Mouse (Mus musculus) forebrain, embryonic 11.5 days (tissue): ENCODE measurements around the gene Terf2. TPM values are rescaled to one million over a fixed set of nuclear protein-coding genes. Genes with fewer than 3 reads are reported as not detected.
A peak's percentile ranks its signal among the peaks of the same experiment; 100 is the strongest.
"Not testable (repeated sequence)": the region's sequence is repeated elsewhere in the genome, so short reads cannot be mapped to it uniquely, and the experiment has no call there.

Experiments
- ATAC-seq: fragments of 200-750 bp; cut with Nextera tagmentation; replicated peaks from 2 replicates; pipeline ENCODE4 v1.8.0; 2017; ENCODE audit warnings: moderate TSS enrichment; ENCODE audit not compliant: low FRiP score
- DNase-seq: peaks from one replicate; pipeline ENCODE4 v3.0.0-alpha.2; 2017; ENCODE audit warnings: low spot score
- H3K27ac ChIP-seq: fragments of 300-500 bp; sonication (generic); 2 replicates; pipeline ENCODE4 v1.5.1; 2014; ENCODE audit warnings: low read depth, low read length
- H3K27me3 ChIP-seq: fragments of 300-500 bp; sonication (generic); 2 replicates; pipeline ENCODE4 v1.6.1; 2014; ENCODE audit warnings: mild to moderate bottlenecking, low read length, mixed read lengths; ENCODE audit not compliant: control insufficient read depth, insufficient read depth
- H3K36me3 ChIP-seq: fragments of 300-500 bp; sonication (generic); 2 replicates; pipeline ENCODE4 v1.6.1; 2014; ENCODE audit warnings: mild to moderate bottlenecking, low read length, moderate library complexity, mixed read lengths; ENCODE audit not compliant: control insufficient read depth, insufficient read depth
- H3K4me1 ChIP-seq: fragments of 300-500 bp; sonication (generic); replicated peaks from 2 replicates; pipeline ENCODE4 v1.6.1; 2014; ENCODE audit warnings: low read length, mixed read lengths; ENCODE audit not compliant: control insufficient read depth, insufficient read depth
- H3K4me2 ChIP-seq: fragments of 300-500 bp; sonication (generic); 2 replicates; pipeline ENCODE4 v1.6.1; 2014; ENCODE audit warnings: low read depth, mild to moderate bottlenecking, low read length, moderate library complexity, mixed read lengths; ENCODE audit not compliant: severe bottlenecking
- H3K4me3 ChIP-seq: fragments of 300-500 bp; sonication (generic); 2 replicates; pipeline ENCODE4 v1.5.1; 2014; ENCODE audit warnings: low read depth, low read length
- H3K9ac ChIP-seq: fragments of 300-500 bp; sonication (generic); 2 replicates; pipeline ENCODE4 v1.6.1; 2014; ENCODE audit warnings: low read length
- H3K9me3 ChIP-seq: fragments of 300-500 bp; sonication (generic); 2 replicates; pipeline ENCODE4 v1.6.1; 2016; ENCODE audit warnings: low read length, mixed read lengths; ENCODE audit not compliant: control insufficient read depth
- WGBS: fragments of 180-500 bp; shearing (Covaris S2); extraction: QIAGEN DNeasy Blood & Tissue Kit; methylation state at CpG from one replicate; pipeline ENCODE4 v1.1.7; 2014; 5-methylcytosine and 5-hydroxymethylcytosine counted together
- polyA plus RNA-seq: library from polyadenylated mRNA; unstranded; fragments of >200 nt; fragmentation: Nextera tagmentation; extraction: Ambion mirVana; gene quantifications from 2 replicates; pipeline ENCODE4 v1.2.1, GENCODE M21; 2014

The Terf2 gene
- polyA plus RNA-seq, 1 experiment from 2014 or later = 15.9 TPM

DNA sequence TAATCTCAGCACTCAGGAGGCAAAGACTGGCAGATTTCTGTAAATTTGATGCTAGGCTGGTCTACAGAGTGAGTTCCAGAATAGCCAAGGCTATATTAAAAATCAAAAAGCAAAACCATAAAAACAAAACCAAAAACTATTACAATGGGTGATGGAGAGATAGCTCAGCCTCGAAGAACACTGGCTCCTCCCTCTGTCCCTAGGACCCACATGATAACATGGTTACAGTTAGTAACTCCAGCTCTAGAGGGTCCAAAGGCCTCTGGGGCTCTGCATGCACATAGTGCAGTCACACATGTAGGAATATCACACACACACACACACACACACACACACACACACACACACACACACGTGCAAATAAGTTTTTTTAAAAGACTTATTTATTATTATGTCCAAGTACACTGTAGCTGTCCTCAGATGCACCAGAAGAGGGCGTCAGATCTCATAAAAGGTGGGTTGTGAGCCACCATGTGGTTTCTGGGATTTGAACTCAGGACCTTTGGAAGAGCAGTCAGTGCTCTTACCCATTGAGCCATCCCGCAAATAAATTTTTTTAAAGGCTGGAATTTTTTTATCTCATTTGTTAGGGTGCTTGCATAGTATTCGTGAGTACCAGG lies 13.6 kb upstream of the Terf2 start:
- no peak overlapping the region for H3K9ac ChIP-seq
- no peak overlapping the region for H3K4me3 ChIP-seq
- no peaks in the 10 kb centered on the region for H3K36me3 ChIP-seq
- no peaks in the 10 kb centered on the region; the same call in 1 of the 2 replicates for H3K4me1 ChIP-seq
- H3K4me2 ChIP-seq = no peak overlapping the region
- WGBS = 91% methylated on average over 5 of the region's 5 CpGs
- ATAC-seq (no peak), DNase-seq (no peak)
- H3K27ac ChIP-seq = no peak overlapping the region
- no peaks in the 10 kb centered on the region for H3K9me3 ChIP-seq
- no peaks in the 10 kb centered on the region for H3K27me3 ChIP-seq

DNA sequence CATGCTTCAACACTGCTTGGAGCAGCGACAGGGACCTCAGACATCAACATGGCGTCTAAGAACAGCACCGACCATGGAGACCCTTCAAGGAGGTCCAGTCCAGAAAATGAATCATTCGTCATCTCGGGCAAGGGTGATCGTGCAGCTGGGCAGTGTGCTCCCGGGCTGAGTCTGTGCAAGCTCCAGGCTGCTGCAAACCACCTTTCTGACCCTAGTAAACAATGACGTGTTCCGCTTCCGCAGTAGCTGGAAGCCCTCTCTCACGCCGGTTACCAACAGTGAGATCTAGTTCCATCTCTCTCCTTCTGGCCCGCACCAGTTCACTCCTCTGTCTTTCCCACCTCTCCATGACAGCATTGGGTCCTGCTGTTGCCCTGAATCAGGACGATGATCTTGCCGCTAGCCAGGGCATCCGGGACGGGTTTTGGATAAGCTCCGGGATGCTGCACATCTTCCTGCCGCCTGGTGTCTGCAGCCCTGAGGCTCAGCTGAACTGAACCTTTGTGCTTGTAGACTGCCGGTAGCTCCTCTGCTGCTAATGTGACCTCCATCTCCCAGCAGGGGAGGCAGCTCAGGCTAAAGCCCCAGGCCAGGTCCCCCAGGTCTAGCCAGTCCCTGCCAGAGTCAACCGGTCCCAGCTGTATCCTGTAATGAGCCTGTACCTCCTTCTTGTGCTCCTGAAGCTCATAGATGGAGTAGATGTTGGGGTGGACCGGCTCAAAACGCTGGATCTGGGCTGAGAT lies 12.8 kb upstream of the Terf2 start:
- DNase-seq = no peak
- ATAC-seq = no peak
- H3K27ac ChIP-seq = no peak overlapping the region

DNA sequence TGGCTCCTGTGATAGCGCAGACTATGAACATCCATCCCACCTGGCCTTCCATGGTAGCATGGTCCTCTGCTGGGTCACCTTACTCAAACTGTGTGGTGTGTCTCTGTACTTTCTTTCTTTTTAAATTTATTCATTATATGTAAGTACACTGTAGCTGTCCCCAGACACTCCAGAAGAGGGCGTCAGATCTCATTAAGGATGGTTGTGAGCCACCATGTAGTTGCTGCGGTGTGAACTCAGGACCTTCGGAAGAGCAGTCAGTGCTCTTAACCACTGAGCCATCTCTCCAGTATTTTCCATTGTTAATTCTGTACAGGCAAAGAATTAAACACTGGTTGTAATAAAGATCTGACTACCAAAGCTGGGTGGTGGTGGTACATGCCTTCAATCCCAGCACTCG lies 11.7 kb upstream of the Terf2 start:
- WGBS = 92% methylated on average over 5 of the region's 5 CpGs
- H3K4me3 ChIP-seq, H3K4me1 ChIP-seq, H3K36me3 ChIP-seq, H3K4me2 ChIP-seq, H3K9me3 ChIP-seq, H3K27ac ChIP-seq, H3K27me3 ChIP-seq, H3K9ac ChIP-seq, DNase-seq, ATAC-seq: not testable (repeated sequence)

More for the DNA sequence above, 12.8 kb upstream of the Terf2 start:
- no peak overlapping the region for H3K4me3 ChIP-seq
- no peaks in the 10 kb centered on the region for H3K9me3 ChIP-seq
- no peak overlapping the region for H3K4me2 ChIP-seq
- H3K9ac ChIP-seq = no peak overlapping the region
- H3K36me3 ChIP-seq = no peaks in the 10 kb centered on the region
- H3K27me3 ChIP-seq = no peaks in the 10 kb centered on the region
- WGBS = 68% methylated on average over 23 of the region's 23 CpGs
- no peaks in the 10 kb centered on the region; the same call in 1 of the 2 replicates for H3K4me1 ChIP-seq

DNA sequence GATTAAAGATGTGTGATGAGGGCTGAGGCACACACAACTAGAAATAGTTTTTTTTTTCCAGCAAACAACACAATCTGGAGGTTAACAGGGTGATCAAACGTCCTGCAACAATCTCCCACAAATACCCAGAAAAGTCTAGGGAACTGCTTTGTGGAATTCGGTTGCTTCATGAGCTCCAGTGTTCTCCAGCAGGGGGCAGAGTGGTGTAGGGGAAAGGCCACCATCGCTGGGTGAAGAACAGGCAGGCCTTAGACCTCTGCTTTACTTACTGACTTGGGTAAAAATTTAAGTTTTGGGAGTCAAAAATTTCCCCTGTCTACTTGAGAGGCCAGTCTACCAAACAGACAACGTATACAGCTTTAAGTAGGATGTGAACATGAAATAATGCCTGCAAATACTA lies 8.2 kb upstream of the Terf2 start:
- no peak for ATAC-seq

DNA sequence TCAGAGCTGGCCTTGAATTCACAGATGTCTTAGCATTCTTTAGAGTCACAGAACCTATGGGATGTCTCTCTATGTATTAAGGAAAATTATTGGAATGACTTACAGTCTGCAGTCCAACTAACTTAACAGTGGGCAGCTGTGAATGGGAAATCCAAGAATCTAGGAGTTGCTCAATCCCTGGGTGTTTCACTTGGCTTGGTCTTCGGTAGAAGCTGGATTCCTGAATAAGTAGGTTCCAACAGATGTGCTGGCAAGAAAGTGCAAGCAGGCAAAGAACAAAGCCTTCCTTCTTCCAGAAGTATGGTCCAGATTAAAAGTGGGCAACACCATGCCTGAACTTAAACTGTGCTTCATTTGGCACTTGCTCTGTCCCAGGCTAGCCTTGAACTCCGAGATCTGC lies 4.3 kb upstream of the Terf2 start:
- Histone ChIP-seq H3K27me3 (no peaks in the 10 kb centered on the region), H3K4me3 (no peak overlapping the region), H3K4me1 (no peaks in the 10 kb centered on the region), H3K4me2 (no peak overlapping the region), H3K9ac (no peak overlapping the region), H3K9me3 (no peaks in the 10 kb centered on the region), H3K36me3 (no peaks in the 10 kb centered on the region), H3K27ac (no peak overlapping the region)
- no peak for ATAC-seq
- 88% methylated on average over 2 of the region's 2 CpGs for WGBS
- no peak for DNase-seq

More for the DNA sequence above, 8.2 kb upstream of the Terf2 start:
- Histone ChIP-seq H3K27me3 (no peaks in the 10 kb centered on the region), H3K9ac (no peak overlapping the region), H3K4me1 (no peaks in the 10 kb centered on the region), H3K9me3 (no peaks in the 10 kb centered on the region), H3K36me3 (no peaks in the 10 kb centered on the region), H3K27ac (no peak overlapping the region), H3K4me3 (no peak overlapping the region), H3K4me2 (no peak overlapping the region)
- WGBS = 10% methylated on average over 4 of the region's 4 CpGs
- peak; percentile 87 for DNase-seq

DNA sequence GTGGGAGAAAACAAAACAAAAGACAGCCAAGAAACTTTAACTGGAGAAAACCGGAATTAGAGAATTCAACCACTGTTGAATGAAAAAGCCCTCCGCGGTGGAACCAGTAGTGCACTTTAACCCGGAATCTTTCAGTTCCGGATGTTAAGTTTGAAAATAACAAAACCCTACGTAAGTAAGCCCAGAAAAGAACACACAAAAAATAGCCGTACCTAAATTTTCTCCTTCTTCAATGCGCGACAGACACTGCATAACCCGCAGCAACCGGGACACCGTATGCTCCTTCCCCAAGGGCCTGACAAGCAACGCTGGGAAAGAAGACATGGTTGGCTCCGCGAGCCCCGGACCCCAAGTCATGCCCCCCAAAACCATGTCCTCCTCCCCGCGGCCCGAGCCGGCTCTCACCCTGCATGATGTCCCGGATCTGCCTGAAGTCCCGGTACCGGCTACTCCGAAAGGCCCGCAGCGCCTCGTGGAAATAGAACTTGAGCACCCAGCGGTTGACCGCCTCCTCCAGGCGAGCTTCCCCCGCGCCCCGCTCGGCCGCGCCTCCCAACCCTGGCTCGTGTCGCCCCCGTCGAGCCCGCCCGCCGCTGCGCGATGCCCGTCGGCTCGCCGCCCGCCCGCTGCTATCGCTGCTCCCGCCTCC lies 506 bp downstream of the Terf2 start:
- ATAC-seq (peak; percentile 85), DNase-seq (no peak)
- peak overlapping the region; percentile 85 for H3K9ac ChIP-seq
- peak overlapping the region; percentile 74 for H3K4me2 ChIP-seq
- peak overlapping the region; percentile 78 for H3K27ac ChIP-seq
- H3K4me1 ChIP-seq = 0 out of 2 replicates have a peak, but pooled peaks cover 2% of the 10 kb centered on the region
- H3K27me3 ChIP-seq = no peaks in the 10 kb centered on the region
- WGBS = under 1% methylated on average over 52 of the region's 53 CpGs
- H3K4me3 ChIP-seq = peak overlapping the region; percentile 90
- H3K9me3 ChIP-seq = no peaks in the 10 kb centered on the region
- H3K36me3 ChIP-seq = no peaks in the 10 kb centered on the region

DNA sequence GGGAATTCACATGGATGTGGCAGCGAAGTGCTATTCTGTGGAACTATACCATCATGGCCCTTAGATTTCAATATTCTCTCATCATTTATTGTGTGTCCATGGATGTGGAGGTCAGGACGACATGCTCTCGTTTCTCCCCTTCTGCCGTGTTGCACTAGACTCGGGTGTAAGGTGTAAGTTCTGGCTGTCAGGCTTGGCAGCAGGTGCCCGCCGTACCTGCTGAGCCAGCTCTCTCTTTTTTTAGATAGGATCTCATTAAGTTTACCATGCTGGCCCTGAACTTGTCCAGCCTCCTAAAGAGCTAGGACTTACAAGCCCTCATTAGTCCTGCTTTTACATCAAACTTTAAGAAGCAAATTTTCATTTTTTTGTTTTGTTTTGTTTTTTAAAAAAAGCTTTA lies 5.8 kb downstream of the Terf2 start:
- Histone ChIP-seq H3K27ac (no peak overlapping the region), H3K9ac (no peak overlapping the region), H3K4me2 (no peak overlapping the region), H3K4me1 (0 out of 2 replicates have a peak, but pooled peaks cover 2% of the 10 kb centered on the region), H3K4me3 (no peak overlapping the region), H3K36me3 (peaks cover 8% of the 10 kb centered on the region; the same call in 1 of the 2 replicates), H3K9me3 (no peaks in the 10 kb centered on the region), H3K27me3 (no peaks in the 10 kb centered on the region)
- WGBS = 97% methylated on average over 7 of the region's 7 CpGs
- no peak for DNase-seq
- no peak for ATAC-seq

DNA sequence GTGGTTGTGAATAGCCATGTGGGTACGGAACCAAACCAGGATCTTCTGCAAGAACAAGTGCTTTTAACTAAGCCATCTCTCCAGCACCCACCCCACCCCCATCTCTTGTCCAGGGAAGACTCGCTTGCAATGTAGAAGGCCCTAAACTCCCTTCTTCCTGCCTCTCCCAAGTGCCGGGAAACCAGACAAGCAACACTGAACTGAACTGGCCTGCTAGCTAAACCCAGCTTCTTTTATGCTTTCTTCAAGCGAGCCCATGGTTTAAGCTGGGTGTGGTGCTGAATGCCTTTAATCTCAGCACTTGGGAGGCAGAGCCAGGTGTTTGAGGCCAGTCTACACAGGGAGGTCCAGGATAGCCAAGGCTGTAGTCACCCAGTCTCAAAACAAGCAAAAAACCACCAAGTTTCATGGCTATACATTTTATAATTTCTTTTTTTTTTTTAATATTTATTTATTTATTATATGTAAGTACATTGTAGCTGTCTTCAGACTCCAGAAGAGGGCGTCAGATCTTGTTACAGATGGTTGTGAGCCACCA lies 7.8 kb downstream of the Terf2 start:
- Histone ChIP-seq H3K4me3 (no peak overlapping the region), H3K4me1 (no peaks in the 10 kb centered on the region), H3K9me3 (no peaks in the 10 kb centered on the region), H3K9ac (no peak overlapping the region), H3K27ac (no peak overlapping the region), H3K36me3 (peaks cover 9% of the 10 kb centered on the region; the same call in 1 of the 2 replicates), H3K4me2 (no peak overlapping the region), H3K27me3 (no peaks in the 10 kb centered on the region)
- 92% methylated on average over 5 of the region's 5 CpGs for WGBS
- DNase-seq = no peak
- no peak for ATAC-seq
